Mouse (Mus musculus) E14TG2a.4 (cell line): Measurements from ENCODE around the gene Acat1.
A peak's percentile ranks its signal among the peaks of the same experiment; 100 is the strongest.

ENCODE experiments used
- H3K27me3 ChIP-seq: 2 replicates; pipeline ENCODE4 v1.6.1; 2014; ENCODE audit warnings: low read length, control low read depth; ENCODE audit not compliant: insufficient read depth
- H3K36me3 ChIP-seq: 2 replicates; pipeline ENCODE4 v1.6.1; 2014; ENCODE audit warnings: low read length, control low read depth; ENCODE audit not compliant: insufficient read depth
- H3K4me1 ChIP-seq: replicated peaks from 2 replicates; pipeline ENCODE4 v1.6.1; 2014; ENCODE audit warnings: low read depth, low read length, control low read depth
- H3K4me3 ChIP-seq: replicated peaks from 2 replicates; pipeline ENCODE4 v1.5.1; 2014; ENCODE audit warnings: mild to moderate bottlenecking, low read length
- H3K9me3 ChIP-seq: 2 replicates; pipeline ENCODE4 v1.6.1; 2014; ENCODE audit warnings: low read length, control low read depth
- CTCF ChIP-seq: conservative IDR thresholded peaks from 2 replicates; pipeline ENCODE4 v1.5.1; 2014; ENCODE audit warnings: low read length
- NANOG ChIP-seq: IDR thresholded peaks from 2 replicates; pipeline ENCODE4 v1.6.1; 2014; ENCODE audit warnings: borderline replicate concordance, low read length, mixed read lengths
- POU5F1 ChIP-seq: IDR thresholded peaks from 2 replicates; pipeline ENCODE4 v1.6.1; 2014; ENCODE audit warnings: low read length, borderline replicate concordance

The Acat1 gene

GRCm38 (mm10) chr9:53603849-53604248 is 6.3 kb downstream of the Acat1 start:
- peaks cover 6% of the 10 kb centered on the region for H3K27me3 ChIP-seq
- H3K4me3 ChIP-seq, result no peak overlapping the region
- peaks cover 6% of the 10 kb centered on the region for H3K4me1 ChIP-seq
- no peaks in the 10 kb centered on the region for H3K36me3 ChIP-seq
- no peaks in the 10 kb centered on the region for H3K9me3 ChIP-seq
- no peak for TF ChIP-seq POU5F1
- no peak for TF ChIP-seq NANOG
- TF ChIP-seq CTCF, result no peak

DNA sequence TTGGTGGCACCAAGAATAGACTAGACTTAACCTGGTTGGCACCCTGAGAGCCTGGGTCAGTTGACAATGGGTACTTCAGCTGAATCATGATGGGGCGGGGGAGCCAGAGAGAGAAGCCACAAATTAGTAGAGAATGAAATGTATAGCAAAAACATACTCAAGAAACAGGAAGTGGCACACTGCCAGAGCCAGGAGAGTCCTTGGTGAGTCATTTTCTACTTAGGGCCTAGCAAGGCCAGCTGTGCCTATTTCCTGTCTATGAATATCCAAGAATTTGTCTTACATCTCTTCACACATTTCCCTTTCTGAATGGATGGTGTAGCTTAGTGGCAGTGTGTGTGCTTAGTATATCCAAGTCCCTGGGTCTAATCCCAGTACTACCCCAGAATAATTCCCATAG is 6.8 kb downstream of the Acat1 start:
- H3K4me3 ChIP-seq, result no peak overlapping the region
- TF ChIP-seq NANOG, result no peak
- TF ChIP-seq POU5F1, result no peak
- TF ChIP-seq CTCF, result no peak
- no peaks in the 10 kb centered on the region for H3K9me3 ChIP-seq

GRCm38 (mm10) chr9:53601541-53601940 is 8.6 kb downstream of the Acat1 start:
- Histone ChIP-seq H3K36me3 (no peaks in the 10 kb centered on the region), H3K9me3 (no peaks in the 10 kb centered on the region), H3K4me3 (no peak overlapping the region), H3K27me3 (no peaks in the 10 kb centered on the region), H3K4me1 (peaks cover 10% of the 10 kb centered on the region)
- TF ChIP-seq CTCF (no peak), NANOG (no peak), POU5F1 (no peak)

More for the DNA sequence above, 6.8 kb downstream of the Acat1 start:
- Histone ChIP-seq H3K27me3 (peaks cover 2% of the 10 kb centered on the region; the same call in 1 of the 2 replicates), H3K36me3 (no peaks in the 10 kb centered on the region), H3K4me1 (peaks cover 10% of the 10 kb centered on the region)

- Histone ChIP-seq H3K27me3 (no peaks in the 10 kb centered on the region), H3K4me1 (peaks cover 10% of the 10 kb centered on the region), H3K9me3 (no peaks in the 10 kb centered on the region), H3K4me3 (no peak overlapping the region), H3K36me3 (no peaks in the 10 kb centered on the region)
- no peak for TF ChIP-seq NANOG
- no peak for TF ChIP-seq POU5F1
- no peak for TF ChIP-seq CTCF
Observed at GRCm38 (mm10) chr9:53598631-53599030, 11.6 kb downstream of the Acat1 start.

DNA sequence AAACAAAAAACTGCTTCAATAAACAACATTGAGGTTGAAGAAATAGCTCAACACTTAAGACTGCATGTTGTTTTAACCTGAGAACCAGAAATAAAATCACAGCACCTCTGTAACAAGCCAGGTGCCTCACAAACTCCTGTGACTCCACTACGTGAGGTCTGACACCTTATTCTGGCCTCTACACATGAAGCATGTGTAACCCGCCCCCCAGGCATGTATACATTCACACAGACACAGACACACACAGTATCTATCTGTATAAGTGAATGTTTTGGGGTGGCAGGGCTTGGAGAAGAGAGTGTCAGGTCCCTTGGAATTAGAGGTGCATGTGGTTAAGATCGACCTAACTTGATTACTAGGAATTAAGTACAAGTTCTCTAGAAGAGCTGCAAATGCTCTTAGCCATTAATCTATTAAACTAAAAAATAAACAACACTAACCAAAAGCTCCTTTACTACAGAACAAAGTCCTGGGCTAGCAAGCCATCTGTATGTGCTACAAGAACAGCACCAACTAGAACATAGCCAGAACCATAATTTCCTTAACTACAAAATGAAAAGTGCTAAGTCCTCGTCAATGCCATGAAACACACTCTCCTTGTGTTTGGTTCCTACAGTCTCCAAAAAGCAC is 13.1 kb downstream of the Acat1 start:
- Histone ChIP-seq H3K27me3 (no peaks in the 10 kb centered on the region), H3K4me3 (no peak overlapping the region), H3K36me3 (no peaks in the 10 kb centered on the region), H3K4me1 (peaks cover 10% of the 10 kb centered on the region), H3K9me3 (no peaks in the 10 kb centered on the region)
- TF ChIP-seq NANOG, result no peak
- no peak for TF ChIP-seq CTCF
- no peak for TF ChIP-seq POU5F1

DNA sequence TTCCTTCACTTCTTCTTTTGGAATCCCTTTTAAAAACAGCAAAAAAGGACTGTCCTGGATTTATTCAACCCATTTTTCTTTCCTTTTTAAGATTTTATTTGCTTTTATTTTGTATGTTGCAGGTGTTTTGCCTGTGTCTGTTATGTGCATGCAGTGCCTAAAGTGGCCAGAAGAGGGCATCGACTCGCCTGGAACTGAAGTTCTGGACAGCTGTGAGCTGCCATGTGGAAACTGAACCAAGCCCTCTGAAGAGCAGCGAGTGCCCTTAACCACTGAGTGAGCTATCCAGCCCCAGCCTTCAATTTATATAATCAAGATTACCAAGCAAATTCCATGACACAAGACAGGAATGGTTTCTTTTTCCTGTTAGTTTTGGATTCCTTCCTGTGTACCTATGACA is 15.4 kb downstream of the Acat1 start:
- TF ChIP-seq POU5F1 (no peak), CTCF (peak; percentile 93)
- peaks cover 10% of the 10 kb centered on the region for H3K4me1 ChIP-seq
- no peaks in the 10 kb centered on the region for H3K9me3 ChIP-seq

DNA sequence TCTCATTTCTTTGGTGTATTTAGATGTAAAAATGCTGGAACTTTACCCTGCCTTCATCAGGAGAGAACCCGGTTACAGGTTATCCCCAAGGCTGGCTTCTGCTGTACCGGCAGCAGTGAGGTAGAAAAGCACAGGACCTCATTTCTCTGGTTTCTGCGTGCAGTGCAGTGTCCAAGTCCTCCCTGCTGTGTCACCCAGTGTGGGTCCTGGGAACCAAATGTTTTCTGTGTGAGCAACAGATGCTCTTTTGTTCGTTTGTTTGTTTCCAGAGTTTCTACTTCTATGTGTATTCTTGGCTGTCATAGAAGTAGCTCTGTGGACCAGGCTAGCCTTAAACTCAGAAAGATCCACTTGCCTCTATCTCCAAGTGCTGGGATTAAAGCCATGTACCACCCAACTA is 28.3 kb downstream of the Acat1 start:
- Histone ChIP-seq H3K27me3 (no peaks in the 10 kb centered on the region), H3K36me3 (peaks cover 61% of the 10 kb centered on the region), H3K9me3 (no peaks in the 10 kb centered on the region), H3K4me3 (no peak overlapping the region), H3K4me1 (no peaks in the 10 kb centered on the region)
- TF ChIP-seq POU5F1 (no peak), CTCF (no peak), NANOG (no peak)

More for the DNA sequence above, 15.4 kb downstream of the Acat1 start:
- H3K36me3 ChIP-seq, result no peaks in the 10 kb centered on the region
- H3K4me3 ChIP-seq, result no peak overlapping the region
- H3K27me3 ChIP-seq, result no peaks in the 10 kb centered on the region

- H3K4me3 ChIP-seq, result no peak overlapping the region
- no peak for TF ChIP-seq POU5F1
- no peak for TF ChIP-seq CTCF
- TF ChIP-seq NANOG, result no peak
- peaks cover 5% of the 10 kb centered on the region for H3K4me1 ChIP-seq
- H3K9me3 ChIP-seq, result no peaks in the 10 kb centered on the region
- H3K36me3 ChIP-seq, result peaks cover 82% of the 10 kb centered on the region
- H3K27me3 ChIP-seq, result no peaks in the 10 kb centered on the region
Observed at GRCm38 (mm10) chr9:53575721-53576120, 34.5 kb downstream of the Acat1 start.

DNA sequence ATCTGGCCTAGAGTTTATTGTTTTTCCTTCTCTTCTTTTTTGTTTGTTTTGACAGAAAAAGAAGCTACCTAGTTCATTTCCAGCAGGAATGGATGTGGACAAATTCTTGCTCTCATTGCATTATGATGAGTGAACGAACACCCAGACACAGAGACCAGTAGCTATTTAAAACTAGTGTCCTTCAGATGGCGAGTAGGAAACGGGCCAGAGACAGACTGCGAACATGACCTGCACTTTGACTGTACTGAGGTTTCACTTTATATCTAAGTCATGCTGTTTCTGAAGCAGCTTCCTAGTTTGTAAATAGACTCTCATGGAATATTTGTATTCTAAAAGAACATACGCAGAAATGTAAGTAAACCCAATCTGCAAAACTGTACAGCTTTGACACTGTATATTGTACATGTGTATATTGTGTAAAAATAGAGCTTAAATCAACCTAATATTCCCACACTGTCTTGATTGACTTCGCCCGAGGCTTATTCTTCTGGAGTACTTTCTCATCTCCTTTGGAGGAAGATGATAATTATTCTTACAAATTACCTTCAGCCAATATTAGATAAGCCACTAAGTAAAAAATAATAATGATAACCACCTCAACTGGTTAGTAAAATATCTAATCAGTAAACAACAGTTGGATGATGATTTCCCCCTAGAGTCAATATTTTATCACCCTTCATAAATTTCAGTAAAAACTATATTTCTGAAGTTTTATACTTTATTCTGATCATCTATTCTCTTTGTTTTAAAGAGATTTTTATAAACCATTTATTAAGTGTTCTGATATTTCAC is 37.5 kb downstream of the Acat1 start:
- no peaks in the 10 kb centered on the region for H3K27me3 ChIP-seq
- H3K36me3 ChIP-seq, result peaks cover 84% of the 10 kb centered on the region
- no peaks in the 10 kb centered on the region for H3K9me3 ChIP-seq
- peaks cover 22% of the 10 kb centered on the region for H3K4me1 ChIP-seq
- H3K4me3 ChIP-seq, result no peak overlapping the region
- TF ChIP-seq POU5F1 (no peak), CTCF (no peak), NANOG (no peak)
